Mouse (Mus musculus): ENCODE data around the gene Galnt3. TPM values are rescaled to one million over a fixed set of nuclear protein-coding genes. Genes with fewer than 3 reads are reported as not detected.

Gene Galnt3
- polyA plus RNA-seq, 1 experiment from 2014 or later: 1.6 TPM

- H3K9me3 ChIP-seq (replicated peaks): no peaks in the 10 kb centered on the region
- no peaks in the 10 kb centered on the region for H3K36me3 ChIP-seq
- DNase-seq (ENCODE audit: low spot score): no peak
- 86% methylated on average over 9 of the region's 9 CpGs for WGBS
- no peak overlapping the region for H3K27ac ChIP-seq
- H3K27me3 ChIP-seq (ENCODE audit: low read depth, poor library complexity, severe bottlenecking): no peaks in the 10 kb centered on the region
- H3K4me3 ChIP-seq: no peak overlapping the region
- H3K4me1 ChIP-seq: no peaks in the 10 kb centered on the region
These were observed 89.7 kb downstream of the Galnt3 start for GRCm38 (mm10) chr2:66034907-66035679.

Other genes starting within 250 kb of the Galnt3 start
- 10.2 and 14.0 TPM in 2 replicates for gene Ttc21b, start 131.6 kb upstream of the Galnt3 start, polyA plus RNA-seq (2016; fragmentation: Nextera tagmentation; extraction: Ambion mirVana)

All from limb, embryonic 10.5 days (tissue).